Mouse (Mus musculus) limb, embryonic 14.5 days (tissue): ENCODE results near the gene Pla2g4b. TPM values are rescaled to one million over a fixed set of nuclear protein-coding genes. Genes with fewer than 3 reads are reported as not detected.

ENCODE experiments used
- ATAC-seq: fragments of 200-750 bp; cut with Nextera tagmentation; 2 replicates; pipeline ENCODE4 v1.8.0; 2017; ENCODE audit warnings: low read depth, moderate number of reproducible peaks, moderate TSS enrichment; ENCODE audit not compliant: low FRiP score
- DNase-seq: peaks from one replicate; pipeline ENCODE4 v3.0.0-alpha.2; 2015; ENCODE audit warnings: low spot score
- H3K27ac ChIP-seq: fragments of 300-500 bp; sonication (generic); replicated peaks from 2 replicates; pipeline ENCODE4 v1.5.1; 2014; ENCODE audit warnings: low read depth, mild to moderate bottlenecking, low read length, moderate library complexity, mixed read lengths
- H3K27me3 ChIP-seq: fragments of 300-500 bp; sonication (generic); 2 replicates; pipeline ENCODE4 v1.6.1; 2014; ENCODE audit warnings: low read length, mixed read lengths; ENCODE audit not compliant: control insufficient read depth, insufficient read depth
- H3K36me3 ChIP-seq: fragments of 300-500 bp; sonication (generic); 2 replicates; pipeline ENCODE4 v1.6.1; 2014; ENCODE audit warnings: mild to moderate bottlenecking, low read length, moderate library complexity, mixed read lengths; ENCODE audit not compliant: control insufficient read depth, insufficient read depth
- H3K4me1 ChIP-seq: fragments of 300-500 bp; sonication (generic); 2 replicates; pipeline ENCODE4 v1.6.1; 2014; ENCODE audit warnings: antibody characterized with exemption, low read length, mixed read lengths; ENCODE audit not compliant: control insufficient read depth, insufficient read depth
- H3K4me2 ChIP-seq: fragments of 300-500 bp; sonication (generic); replicated peaks from 2 replicates; pipeline ENCODE4 v1.6.1; 2014; ENCODE audit warnings: low read depth, mild to moderate bottlenecking, low read length, moderate library complexity; ENCODE audit not compliant: severe bottlenecking
- H3K4me3 ChIP-seq: fragments of 300-500 bp; sonication (generic); replicated peaks from 2 replicates; pipeline ENCODE4 v1.5.1; 2014; ENCODE audit warnings: low read length
- H3K9ac ChIP-seq: fragments of 300-500 bp; sonication (generic); 2 replicates; pipeline ENCODE4 v1.6.1; 2014; ENCODE audit warnings: mild to moderate bottlenecking, low read depth, low read length, moderate library complexity; ENCODE audit not compliant: severe bottlenecking
- H3K9me3 ChIP-seq: fragments of 300-500 bp; sonication (generic); 2 replicates; pipeline ENCODE4 v1.6.1; 2016; ENCODE audit warnings: low read length; ENCODE audit not compliant: control insufficient read depth
- POLR2A ChIP-seq: fragments of 200-500 bp; IDR thresholded peaks from 2 replicates; pipeline ENCODE4 v1.8.0; 2012; ENCODE audit warnings: inconsistent platforms, mild to moderate bottlenecking, moderate library complexity, borderline replicate concordance; ENCODE audit not compliant: insufficient read depth, insufficient read length; ENCODE audit errors: extremely low read depth
- WGBS: fragments of 180-500 bp; shearing (Covaris S2); extraction: QIAGEN DNeasy Blood & Tissue Kit; methylation state at CpG from one replicate; pipeline ENCODE4 v1.1.7; 2014; 5-methylcytosine and 5-hydroxymethylcytosine counted together
- polyA plus RNA-seq, 2 experiments: library from polyadenylated mRNA; depleted of rRNA in 1 of 2; stranded (reverse) in 1 of 2; unstranded in 1 of 2; fragments of >200 nt; fragmentation: Nextera tagmentation in 1 of 2; extraction: Ambion mirVana in 1 of 2; gene quantifications; 2 replicates each; pipeline versions ENCODE4 v1.2.1 to v1.2.3; 2012 to 2014

Gene Pla2g4b
- polyA plus RNA-seq, 2 experiments = 1.7 to 21.9 TPM

DNA sequence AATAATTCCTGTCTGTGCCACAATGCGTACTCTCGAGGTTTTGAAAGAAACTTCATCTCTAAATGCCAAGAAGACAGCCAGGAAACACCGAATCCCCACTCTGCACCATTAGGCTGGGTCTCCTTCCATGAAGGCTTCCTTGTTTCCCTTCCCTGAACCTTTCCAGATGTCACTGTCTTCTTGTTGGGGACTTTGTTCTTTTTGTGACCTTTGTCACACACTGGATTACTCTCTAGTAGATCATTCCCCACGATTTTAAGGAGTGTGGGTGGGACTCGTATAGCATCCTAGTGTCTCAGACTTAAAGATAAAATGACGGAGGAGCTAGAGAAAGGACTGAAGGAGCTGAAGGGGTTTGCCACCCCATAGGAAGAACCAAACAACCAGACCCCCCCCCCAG lies 42.3 kb upstream of the Pla2g4b start:
- H3K4me2 ChIP-seq = no peak overlapping the region
- TF ChIP-seq POLR2A = no peak
- ATAC-seq (no peak), DNase-seq (no peak)
- H3K36me3 ChIP-seq = no peaks in the 10 kb centered on the region
- H3K9ac ChIP-seq = no peak overlapping the region
- 85% methylated on average over 6 of the region's 6 CpGs for WGBS
- no peak overlapping the region for H3K4me3 ChIP-seq
- peaks cover 12% of the 10 kb centered on the region for H3K4me1 ChIP-seq
- H3K27me3 ChIP-seq = no peaks in the 10 kb centered on the region
- no peak overlapping the region for H3K27ac ChIP-seq
- no peaks in the 10 kb centered on the region for H3K9me3 ChIP-seq

DNA sequence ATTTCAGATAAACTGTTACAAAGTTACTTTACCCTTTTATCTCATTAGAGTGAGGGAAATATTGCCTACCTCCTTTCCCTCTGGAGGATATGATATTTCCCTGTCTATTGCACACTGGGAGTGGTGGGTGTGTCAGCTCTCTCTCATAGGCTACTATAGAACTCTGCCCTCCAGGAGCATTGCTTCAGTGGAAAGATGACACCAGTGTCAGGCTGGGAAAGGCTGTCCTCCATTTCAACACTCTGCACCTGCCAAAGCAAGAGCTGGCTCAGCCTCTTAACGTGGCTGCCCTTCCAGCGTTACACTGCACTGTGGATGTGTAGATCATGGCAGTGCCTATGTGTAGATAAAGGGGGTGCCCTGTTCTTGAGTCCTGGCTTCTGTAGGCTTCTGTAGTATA lies 40.9 kb upstream of the Pla2g4b start:
- H3K4me3 ChIP-seq = no peak overlapping the region
- no peak for TF ChIP-seq POLR2A
- peaks cover 24% of the 10 kb centered on the region for H3K4me1 ChIP-seq
- no peaks in the 10 kb centered on the region for H3K9me3 ChIP-seq
- no peak for DNase-seq
- no peak overlapping the region for H3K4me2 ChIP-seq
- H3K27ac ChIP-seq = no peak overlapping the region
- H3K27me3 ChIP-seq = no peaks in the 10 kb centered on the region
- WGBS = 80% methylated on average over 2 of the region's 2 CpGs
- no peaks in the 10 kb centered on the region for H3K36me3 ChIP-seq
- H3K9ac ChIP-seq = no peak overlapping the region
- ATAC-seq = no peak

DNA sequence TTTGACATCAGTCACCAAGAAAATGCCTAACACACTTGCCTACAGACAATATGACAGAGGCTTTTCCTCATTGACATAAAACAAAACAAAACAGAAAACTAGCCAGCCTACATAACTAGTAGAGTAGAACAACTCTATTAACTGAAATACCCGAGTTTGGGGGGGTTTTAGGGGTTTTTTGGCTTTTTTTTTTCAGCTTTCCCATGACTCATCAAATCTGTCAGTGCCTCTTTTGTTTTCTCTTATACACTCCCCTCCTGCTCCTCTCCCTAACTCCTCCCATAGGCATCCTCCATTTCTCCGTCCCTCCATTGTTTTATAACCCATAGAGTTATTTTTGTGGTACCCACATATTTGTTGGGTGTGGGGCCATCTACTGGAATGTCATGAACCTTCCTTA lies 39.7 kb upstream of the Pla2g4b start:
- Histone ChIP-seq H3K27ac (no peak overlapping the region), H3K9me3 (no peaks in the 10 kb centered on the region), H3K27me3 (no peaks in the 10 kb centered on the region), H3K36me3 (peaks cover 1% of the 10 kb centered on the region; the same call in 1 of the 2 replicates), H3K4me3 (no peak overlapping the region), H3K4me1 (peaks cover 24% of the 10 kb centered on the region), H3K4me2 (no peak overlapping the region), H3K9ac (no peak overlapping the region)
- ATAC-seq = no peak
- DNase-seq = no peak
- TF ChIP-seq POLR2A = no peak
- 45% methylated on average over 2 of the region's 2 CpGs for WGBS

GRCm38 (mm10) chr2:119994839-119995238 lies 38.4 kb upstream of the Pla2g4b start:
- DNase-seq (no peak), ATAC-seq (no peak)
- Histone ChIP-seq H3K9me3 (no peaks in the 10 kb centered on the region), H3K27ac (peak overlapping the region; percentile 87), H3K36me3 (peaks cover 13% of the 10 kb centered on the region), H3K4me2 (no peak overlapping the region), H3K9ac (no peak overlapping the region), H3K4me3 (no peak overlapping the region), H3K4me1 (peaks cover 24% of the 10 kb centered on the region), H3K27me3 (no peaks in the 10 kb centered on the region)
- TF ChIP-seq POLR2A = no peak
- 89% methylated on average over 6 of the region's 6 CpGs for WGBS

- no peaks in the 10 kb centered on the region for H3K9me3 ChIP-seq
- 0 out of 2 replicates have a peak overlapping the region, but pooled peaks have one; percentile 6 for H3K4me2 ChIP-seq
- no peak overlapping the region for H3K4me3 ChIP-seq
- H3K9ac ChIP-seq = 0 out of 2 replicates have a peak overlapping the region, but pooled peaks have one; percentile 6
- peak overlapping the region; percentile 87 for H3K27ac ChIP-seq
- H3K27me3 ChIP-seq = no peaks in the 10 kb centered on the region
- WGBS = 18% methylated on average over 9 of the region's 9 CpGs
- ATAC-seq (peak; percentile 82), DNase-seq (peak; percentile 82)
- H3K36me3 ChIP-seq = peaks cover 16% of the 10 kb centered on the region
- TF ChIP-seq POLR2A = 0 out of 2 replicates have a peak, but pooled peaks have one; percentile 20
- H3K4me1 ChIP-seq = peaks cover 24% of the 10 kb centered on the region
Measured at GRCm38 (mm10) chr2:119995391-119996281, 37.6 kb upstream of the Pla2g4b start.
